Mouse (Mus musculus) forebrain, embryonic 10.5 days (tissue): ENCODE measurements at regions not wholly inside any gene's neighbourhood (a gene's known extent, or its start where the extent isn't known, plus 50 kb on each side); places are given as distances from the start of the nearest gene placed in this dataset.

ENCODE experiments used
- DNase-seq: peaks from one replicate; pipeline ENCODE4 v3.0.0-alpha.2; 2017; ENCODE audit warnings: low spot score; ENCODE audit errors: extremely low spot score
- H3K27ac ChIP-seq: fragments of 300-500 bp; sonication (generic); 2 replicates; pipeline ENCODE4 v1.5.1; 2016; ENCODE audit warnings: mild to moderate bottlenecking
- H3K27me3 ChIP-seq: fragments of 300-500 bp; sonication (generic); 2 replicates; pipeline ENCODE4 v1.6.1; 2016; ENCODE audit warnings: mild to moderate bottlenecking; ENCODE audit not compliant: poor library complexity, severe bottlenecking
- H3K36me3 ChIP-seq: fragments of 300-500 bp; sonication (generic); replicated peaks from 2 replicates; pipeline ENCODE4 v1.6.1; 2016; ENCODE audit warnings: mild to moderate bottlenecking, moderate library complexity
- H3K4me1 ChIP-seq: fragments of 300-500 bp; sonication (generic); 2 replicates; pipeline ENCODE4 v1.6.1; 2016
- H3K4me3 ChIP-seq: fragments of 300-500 bp; sonication (generic); 2 replicates; pipeline ENCODE4 v1.5.1; 2016; ENCODE audit warnings: mild to moderate bottlenecking, moderate library complexity
- H3K9me3 ChIP-seq: fragments of 300-500 bp; sonication (generic); 2 replicates; pipeline ENCODE4 v1.6.1; 2016; ENCODE audit warnings: mild to moderate bottlenecking, moderate library complexity
- WGBS: fragments of 180-500 bp; shearing (Covaris S2); methylation state at CpG from one replicate; pipeline ENCODE4 v1.1.7; 2016; 5-methylcytosine and 5-hydroxymethylcytosine counted together

- Histone ChIP-seq H3K27me3 (no peaks in the 10 kb centered on the region), H3K9me3 (no peaks in the 10 kb centered on the region), H3K4me1 (peaks cover 9% of the 10 kb centered on the region), H3K27ac (peak overlapping the region; percentile 54; the same call in 1 of the 2 replicates), H3K36me3 (no peaks in the 10 kb centered on the region), H3K4me3 (no peak overlapping the region)
- 51% methylated on average over 7 of the region's 7 CpGs for WGBS
- DNase-seq = no peak
Measured at GRCm38 (mm10) chr17:16004871-16005575, 174.2 kb upstream of the Rgmb start.

GRCm38 (mm10) chr17:16004002-16004401 is 173.2 kb upstream of the Rgmb start:
- WGBS = 92% methylated on average over 4 of the region's 4 CpGs
- DNase-seq = no peak
- H3K36me3 ChIP-seq = no peaks in the 10 kb centered on the region

GRCm38 (mm10) chr17:15998771-15999170 is 167.9 kb upstream of the Rgmb start:
- no peak for DNase-seq
- no peaks in the 10 kb centered on the region for H3K36me3 ChIP-seq
- peaks cover 7% of the 10 kb centered on the region; the same call in 1 of the 2 replicates for H3K9me3 ChIP-seq
- H3K27me3 ChIP-seq = no peaks in the 10 kb centered on the region
- no peak overlapping the region for H3K4me3 ChIP-seq
- no peak overlapping the region for H3K27ac ChIP-seq
- peaks cover 23% of the 10 kb centered on the region for H3K4me1 ChIP-seq
- 96% methylated on average over 4 of the region's 4 CpGs for WGBS

More at GRCm38 (mm10) chr17:16004002-16004401, 173.2 kb upstream of the Rgmb start:
- H3K27me3 ChIP-seq = no peaks in the 10 kb centered on the region
- H3K27ac ChIP-seq = no peak overlapping the region
- H3K4me1 ChIP-seq = peaks cover 9% of the 10 kb centered on the region
- H3K4me3 ChIP-seq = no peak overlapping the region
- H3K9me3 ChIP-seq = no peaks in the 10 kb centered on the region

- no peak for DNase-seq
- Histone ChIP-seq H3K4me1 (peaks cover 38% of the 10 kb centered on the region), H3K9me3 (peaks cover 7% of the 10 kb centered on the region; the same call in 1 of the 2 replicates), H3K27me3 (no peaks in the 10 kb centered on the region), H3K27ac (no peak overlapping the region), H3K36me3 (no peaks in the 10 kb centered on the region), H3K4me3 (no peak overlapping the region)
- WGBS = 59% methylated on average over 1 of the region's 1 CpGs
Measured at GRCm38 (mm10) chr17:15997289-15997688, 166.4 kb upstream of the Rgmb start.

GRCm38 (mm10) chr17:15995493-15995892 is 164.7 kb upstream of the Rgmb start:
- Histone ChIP-seq H3K4me1 (peaks cover 56% of the 10 kb centered on the region), H3K9me3 (peaks cover 7% of the 10 kb centered on the region; the same call in 1 of the 2 replicates), H3K27me3 (peaks cover 15% of the 10 kb centered on the region), H3K36me3 (no peaks in the 10 kb centered on the region), H3K4me3 (no peak overlapping the region), H3K27ac (no peak overlapping the region)
- WGBS = 90% methylated on average over 1 of the region's 1 CpGs
- no peak for DNase-seq

- Histone ChIP-seq H3K4me1 (peaks cover 67% of the 10 kb centered on the region), H3K27ac (peak overlapping the region; percentile 64), H3K4me3 (no peak overlapping the region), H3K27me3 (peaks cover 15% of the 10 kb centered on the region), H3K36me3 (no peaks in the 10 kb centered on the region), H3K9me3 (peaks cover 5% of the 10 kb centered on the region; the same call in 1 of the 2 replicates)
- peak; percentile 57 for DNase-seq
- WGBS = 14% methylated on average over 7 of the region's 7 CpGs
Measured at GRCm38 (mm10) chr17:15993361-15994287, 162.8 kb upstream of the Rgmb start.

GRCm38 (mm10) chr17:15991916-15992315 is 161.1 kb upstream of the Rgmb start:
- peaks cover 61% of the 10 kb centered on the region for H3K4me1 ChIP-seq
- 58% methylated on average over 5 of the region's 5 CpGs for WGBS

GRCm38 (mm10) chr17:15990303-15990702 is 159.5 kb upstream of the Rgmb start:
- Histone ChIP-seq H3K9me3 (no peaks in the 10 kb centered on the region), H3K36me3 (no peaks in the 10 kb centered on the region), H3K4me3 (peak overlapping the region; percentile 10; the same call in 1 of the 2 replicates), H3K27me3 (peaks cover 19% of the 10 kb centered on the region), H3K27ac (peak overlapping the region; percentile 75), H3K4me1 (peaks cover 59% of the 10 kb centered on the region)
- WGBS = 6% methylated on average over 6 of the region's 6 CpGs
- DNase-seq = peak; percentile 37

More at GRCm38 (mm10) chr17:15991916-15992315, 161.1 kb upstream of the Rgmb start:
- no peak for DNase-seq
- H3K27me3 ChIP-seq = peaks cover 19% of the 10 kb centered on the region
- H3K4me3 ChIP-seq = no peak overlapping the region
- no peaks in the 10 kb centered on the region for H3K9me3 ChIP-seq
- H3K27ac ChIP-seq = no peak overlapping the region
- no peaks in the 10 kb centered on the region for H3K36me3 ChIP-seq

- H3K4me1 ChIP-seq = peaks cover 10% of the 10 kb centered on the region
- no peaks in the 10 kb centered on the region for H3K27me3 ChIP-seq
Measured at GRCm38 (mm10) chr17:15981558-15981957, 150.7 kb upstream of the Rgmb start.

GRCm38 (mm10) chr17:15977374-15978031 is 146.7 kb upstream of the Rgmb start:
- Histone ChIP-seq H3K9me3 (no peaks in the 10 kb centered on the region), H3K36me3 (no peaks in the 10 kb centered on the region), H3K27me3 (no peaks in the 10 kb centered on the region), H3K27ac (no peak overlapping the region), H3K4me3 (no peak overlapping the region), H3K4me1 (peaks cover 10% of the 10 kb centered on the region)
- no peak for DNase-seq
- 65% methylated on average over 7 of the region's 7 CpGs for WGBS

More at GRCm38 (mm10) chr17:15981558-15981957, 150.7 kb upstream of the Rgmb start:
- DNase-seq = no peak
- Histone ChIP-seq H3K27ac (no peak overlapping the region), H3K9me3 (no peaks in the 10 kb centered on the region), H3K36me3 (no peaks in the 10 kb centered on the region), H3K4me3 (no peak overlapping the region)
- 68% methylated on average over 2 of the region's 2 CpGs for WGBS

- H3K9me3 ChIP-seq = no peaks in the 10 kb centered on the region
- H3K4me3 ChIP-seq = no peak overlapping the region
- DNase-seq = no peak
- no peaks in the 10 kb centered on the region for H3K36me3 ChIP-seq
- no peak overlapping the region for H3K27ac ChIP-seq
- no peaks in the 10 kb centered on the region for H3K4me1 ChIP-seq
- no peaks in the 10 kb centered on the region for H3K27me3 ChIP-seq
- WGBS = 96% methylated on average over 3 of the region's 3 CpGs
Measured at GRCm38 (mm10) chr17:15971351-15971685, 140.5 kb upstream of the Rgmb start.

- WGBS = 84% methylated on average over 6 of the region's 6 CpGs
Measured at GRCm38 (mm10) chr17:15970481-15971350, 139.9 kb upstream of the Rgmb start.

More at GRCm38 (mm10) chr17:15970481-15971350, 139.9 kb upstream of the Rgmb start:
- no peaks in the 10 kb centered on the region for H3K4me1 ChIP-seq
- no peaks in the 10 kb centered on the region for H3K36me3 ChIP-seq
- no peaks in the 10 kb centered on the region for H3K9me3 ChIP-seq
- no peak for DNase-seq
- no peak overlapping the region for H3K4me3 ChIP-seq
- H3K27me3 ChIP-seq = no peaks in the 10 kb centered on the region
- no peak overlapping the region for H3K27ac ChIP-seq
